Mouse (Mus musculus) brown adipose tissue, adult 24 weeks (tissue): ENCODE results near the gene Ccdc142. TPM values are rescaled to one million over a fixed set of nuclear protein-coding genes. Genes with fewer than 3 reads are reported as not detected.

ENCODE experiments used
- H3K27ac ChIP-seq: fragments of 200-500 bp; replicated peaks from 2 replicates; pipeline ENCODE4 v1.5.1; 2012; ENCODE audit warnings: low read depth, mild to moderate bottlenecking, low read length
- H3K4me1 ChIP-seq: fragments of 200-500 bp; 2 replicates; pipeline ENCODE4 v1.6.1; 2012; ENCODE audit warnings: low read length, mixed read lengths; ENCODE audit not compliant: control insufficient read depth, insufficient read depth, insufficient read length
- H3K4me3 ChIP-seq: fragments of 200-500 bp; 2 replicates; pipeline ENCODE4 v1.5.1; 2012; ENCODE audit warnings: low read depth, mild to moderate bottlenecking, low read length, moderate library complexity; ENCODE audit not compliant: insufficient read depth
- polyA plus RNA-seq: library from polyadenylated mRNA; stranded (reverse); fragments of >200 nt; gene quantifications from 2 replicates; pipeline ENCODE4 v1.2.4, GENCODE M21; 2012; ENCODE audit not compliant: missing spikeins, insufficient read depth, insufficient read length

Ccdc142 gene
- polyA plus RNA-seq, 1 experiment, result not detected

DNA sequence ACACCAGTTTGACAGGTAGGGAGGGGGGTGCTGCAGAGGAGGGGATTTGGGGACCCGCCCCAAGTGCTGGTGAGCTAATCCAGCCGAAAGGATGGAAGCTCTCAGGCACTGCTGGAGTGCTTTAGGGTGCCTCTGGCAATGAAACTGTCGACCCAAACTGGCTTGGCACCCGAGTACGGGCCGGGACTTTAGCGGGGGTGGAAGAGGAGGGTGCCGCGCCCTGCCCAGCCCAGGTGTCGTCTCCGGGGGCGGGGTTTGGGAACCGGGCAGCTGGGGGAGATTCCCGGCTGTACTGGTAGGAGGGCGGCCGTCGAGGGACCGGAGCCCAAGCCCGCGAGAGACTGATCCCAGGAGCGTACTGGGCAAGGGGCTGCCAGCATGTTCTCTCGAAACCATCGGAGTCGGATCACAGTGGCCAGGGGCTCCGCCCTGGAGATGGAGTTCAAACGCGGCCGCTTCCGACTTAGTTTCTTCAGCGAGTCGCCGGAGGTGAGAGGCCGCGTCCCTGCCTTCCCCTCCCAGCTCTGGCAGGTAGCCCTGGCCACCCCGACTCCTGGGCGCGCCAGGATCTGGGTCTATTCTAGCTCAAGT, 34.3 kb downstream of the Ccdc142 start:
- peaks cover 8% of the 10 kb centered on the region; the same call in 1 of the 2 replicates for H3K4me1 ChIP-seq
- peak overlapping the region; percentile 75 for H3K4me3 ChIP-seq
- H3K27ac ChIP-seq, result peak overlapping the region; percentile 79; the same call in 1 of the 2 replicates

- Histone ChIP-seq H3K27ac (peak overlapping the region; percentile 79), H3K4me3 (peak overlapping the region; percentile 75), H3K4me1 (peaks cover 8% of the 10 kb centered on the region; the same call in 1 of the 2 replicates)
Observed at GRCm38 (mm10) chr6:83136291-83136880, 35.0 kb downstream of the Ccdc142 start.

GRCm38 (mm10) chr6:83136881-83137575, 35.6 kb downstream of the Ccdc142 start:
- peaks cover 8% of the 10 kb centered on the region; the same call in 1 of the 2 replicates for H3K4me1 ChIP-seq
- peak overlapping the region; percentile 79 for H3K27ac ChIP-seq

DNA sequence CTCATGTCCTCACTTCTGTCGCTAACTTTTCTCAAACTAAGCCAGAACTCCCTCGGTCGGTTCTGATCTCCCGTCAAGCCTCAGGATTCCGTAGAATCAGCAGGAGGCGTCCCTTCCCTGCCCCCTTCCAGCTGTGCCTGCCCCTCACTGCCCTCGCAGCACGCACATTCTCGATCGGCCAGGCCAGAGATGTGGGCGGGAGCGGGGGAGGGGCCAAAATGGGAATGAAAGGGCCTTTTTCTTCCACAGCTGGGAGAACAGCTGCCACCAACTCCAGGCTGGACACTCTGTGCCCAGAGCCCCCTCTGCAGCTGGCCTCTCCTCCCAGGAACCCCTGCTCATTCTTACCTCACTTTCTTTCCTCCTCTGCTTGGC, 36.2 kb downstream of the Ccdc142 start:
- Histone ChIP-seq H3K4me1 (peaks cover 8% of the 10 kb centered on the region; the same call in 1 of the 2 replicates), H3K27ac (peak overlapping the region; percentile 79), H3K4me3 (peak overlapping the region; percentile 75)

More at GRCm38 (mm10) chr6:83136881-83137575, 35.6 kb downstream of the Ccdc142 start:
- H3K4me3 ChIP-seq, result peak overlapping the region; percentile 75

GRCm38 (mm10) chr6:83138056-83138455, 36.7 kb downstream of the Ccdc142 start:
- Histone ChIP-seq H3K4me1 (peaks cover 10% of the 10 kb centered on the region; the same call in 1 of the 2 replicates), H3K4me3 (peak overlapping the region; percentile 75), H3K27ac (peak overlapping the region; percentile 49)

DNA sequence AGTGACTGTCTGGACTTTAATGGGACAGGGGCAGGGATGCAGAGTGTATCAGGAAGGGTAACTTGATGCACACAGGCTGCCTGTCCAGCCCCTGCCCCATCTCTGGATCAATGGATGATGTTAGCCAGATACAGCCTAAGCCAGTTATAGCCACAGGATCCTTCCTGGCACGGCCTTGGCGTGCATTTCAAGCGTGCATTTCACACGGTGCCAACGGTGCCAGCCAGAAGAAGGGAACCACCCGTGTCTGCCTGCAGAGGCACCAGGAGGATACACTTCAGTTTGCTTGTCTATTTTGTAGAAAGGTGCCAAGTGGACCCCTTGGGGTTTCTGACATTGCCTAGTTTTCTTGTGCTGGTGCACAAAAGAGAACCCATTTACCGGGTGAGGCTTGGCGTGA, 38.6 kb downstream of the Ccdc142 start:
- H3K27ac ChIP-seq, result 0 out of 2 replicates have a peak overlapping the region, but pooled peaks have one; percentile 12
- H3K4me3 ChIP-seq, result no peak overlapping the region
- H3K4me1 ChIP-seq, result peaks cover 10% of the 10 kb centered on the region; the same call in 1 of the 2 replicates

GRCm38 (mm10) chr6:83141636-83142035, 40.2 kb downstream of the Ccdc142 start:
- H3K4me1 ChIP-seq, result 0 out of 2 replicates have a peak, but pooled peaks cover 5% of the 10 kb centered on the region
- peak overlapping the region; percentile 50; the same call in 1 of the 2 replicates for H3K4me3 ChIP-seq
- peak overlapping the region; percentile 37; the same call in 1 of the 2 replicates for H3K27ac ChIP-seq

DNA sequence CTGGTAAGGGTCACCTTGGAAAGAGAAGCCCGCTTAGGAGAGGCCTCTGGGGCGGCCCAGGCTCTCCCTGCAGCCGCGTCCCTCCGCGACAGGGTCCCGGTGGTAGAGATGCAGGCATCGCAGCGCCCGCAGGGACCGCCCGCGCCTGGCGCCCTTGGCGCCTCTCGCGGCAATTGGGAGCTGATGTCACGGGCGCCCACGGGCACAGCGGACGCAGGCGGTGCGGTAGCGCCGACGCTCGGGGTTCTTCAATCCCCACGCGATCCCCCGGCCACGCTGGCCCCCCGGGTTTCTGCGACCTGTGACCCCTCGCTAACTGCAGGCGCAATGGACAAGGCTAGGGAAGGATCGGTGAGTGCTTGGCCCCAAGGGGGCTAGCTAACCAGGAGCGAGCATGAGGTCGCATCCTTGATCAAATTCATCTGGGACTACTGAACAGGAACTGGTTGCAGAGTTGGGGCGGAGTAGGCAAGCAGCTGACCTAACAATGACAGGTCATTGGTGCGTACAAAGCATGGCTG, 40.9 kb downstream of the Ccdc142 start:
- 0 out of 2 replicates have a peak, but pooled peaks cover 5% of the 10 kb centered on the region for H3K4me1 ChIP-seq
- peak overlapping the region; percentile 50 for H3K4me3 ChIP-seq
- H3K27ac ChIP-seq, result no peak overlapping the region

GRCm38 (mm10) chr6:83142886-83143285, 41.5 kb downstream of the Ccdc142 start:
- Histone ChIP-seq H3K27ac (no peak overlapping the region), H3K4me3 (no peak overlapping the region), H3K4me1 (0 out of 2 replicates have a peak, but pooled peaks cover 3% of the 10 kb centered on the region)

- Histone ChIP-seq H3K27ac (no peak overlapping the region), H3K4me3 (no peak overlapping the region), H3K4me1 (0 out of 2 replicates have a peak, but pooled peaks cover 2% of the 10 kb centered on the region)
Observed at GRCm38 (mm10) chr6:83145209-83145608, 43.8 kb downstream of the Ccdc142 start.

DNA sequence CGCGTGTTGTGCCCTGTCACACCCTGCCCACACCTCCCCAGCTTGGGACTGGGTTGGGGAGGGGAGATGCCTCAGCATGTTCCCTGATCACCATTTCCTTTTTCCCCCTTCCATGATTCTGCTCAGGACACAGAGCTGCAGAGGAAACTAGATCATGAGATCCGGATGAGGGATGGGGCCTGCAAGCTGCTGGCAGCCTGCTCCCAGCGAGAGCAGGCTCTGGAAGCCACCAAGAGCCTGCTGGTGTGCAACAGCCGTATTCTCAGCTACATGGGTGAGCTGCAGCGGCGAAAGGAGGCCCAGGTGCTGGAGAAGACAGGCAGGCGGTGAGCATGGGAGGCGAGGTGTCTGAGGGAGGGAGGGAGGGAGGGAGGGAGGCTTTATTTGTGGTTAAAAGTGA, 44.4 kb downstream of the Ccdc142 start:
- 0 out of 2 replicates have a peak, but pooled peaks cover 2% of the 10 kb centered on the region for H3K4me1 ChIP-seq
- H3K27ac ChIP-seq, result no peak overlapping the region
- no peak overlapping the region for H3K4me3 ChIP-seq

- Histone ChIP-seq H3K4me3 (no peak overlapping the region), H3K4me1 (0 out of 2 replicates have a peak, but pooled peaks cover 2% of the 10 kb centered on the region), H3K27ac (no peak overlapping the region)
Observed at GRCm38 (mm10) chr6:83147280-83147679, 45.9 kb downstream of the Ccdc142 start.

- no peak overlapping the region for H3K4me3 ChIP-seq
- H3K4me1 ChIP-seq, result no peaks in the 10 kb centered on the region
- no peak overlapping the region for H3K27ac ChIP-seq
Observed at GRCm38 (mm10) chr6:83151721-83152120, 50.3 kb downstream of the Ccdc142 start.

GRCm38 (mm10) chr6:83153038-83153437, 51.6 kb downstream of the Ccdc142 start:
- no peak overlapping the region for H3K4me3 ChIP-seq
- H3K4me1 ChIP-seq, result no peaks in the 10 kb centered on the region
- no peak overlapping the region for H3K27ac ChIP-seq

GRCm38 (mm10) chr6:83153485-83153884, 52.1 kb downstream of the Ccdc142 start:
- Histone ChIP-seq H3K4me1 (no peaks in the 10 kb centered on the region), H3K27ac (no peak overlapping the region), H3K4me3 (no peak overlapping the region)
